Mouse (Mus musculus) forebrain, embryonic 13.5 days (tissue): ENCODE measurements around the gene Mut. TPM values are rescaled to one million over a fixed set of nuclear protein-coding genes. Genes with fewer than 3 reads are reported as not detected.
A peak's percentile ranks its signal among the peaks of the same experiment; 100 is the strongest.

ENCODE experiments used
- ATAC-seq: fragments of 200-750 bp; cut with Nextera tagmentation; 2 replicates; pipeline ENCODE4 v1.8.0; 2017
- H3K27ac ChIP-seq: fragments of 300-500 bp; sonication (generic); 2 replicates; pipeline ENCODE4 v1.5.1; 2015; ENCODE audit warnings: inconsistent platforms, mild to moderate bottlenecking, moderate library complexity
- H3K27me3 ChIP-seq: fragments of 300-500 bp; sonication (generic); 2 replicates; pipeline ENCODE4 v1.6.1; 2015; ENCODE audit warnings: mild to moderate bottlenecking, inconsistent platforms
- H3K36me3 ChIP-seq: fragments of 300-500 bp; sonication (generic); 2 replicates; pipeline ENCODE4 v1.6.1; 2015; ENCODE audit warnings: mild to moderate bottlenecking, inconsistent platforms; ENCODE audit not compliant: poor library complexity, severe bottlenecking
- H3K4me1 ChIP-seq: fragments of 300-500 bp; sonication (generic); 2 replicates; pipeline ENCODE4 v1.6.1; 2015; ENCODE audit warnings: inconsistent platforms
- H3K4me2 ChIP-seq: fragments of 300-500 bp; sonication (generic); 2 replicates; pipeline ENCODE4 v1.6.1; 2015; ENCODE audit warnings: inconsistent platforms, mild to moderate bottlenecking, moderate library complexity
- H3K4me3 ChIP-seq: fragments of 300-500 bp; sonication (generic); 2 replicates; pipeline ENCODE4 v1.5.1; 2015; ENCODE audit warnings: mild to moderate bottlenecking, inconsistent platforms
- H3K9ac ChIP-seq: fragments of 300-500 bp; sonication (generic); 2 replicates; pipeline ENCODE4 v1.6.1; 2015; ENCODE audit warnings: mild to moderate bottlenecking, inconsistent platforms
- H3K9me3 ChIP-seq: fragments of 300-500 bp; sonication (generic); replicated peaks from 2 replicates; pipeline ENCODE4 v1.6.1; 2016; ENCODE audit warnings: inconsistent platforms
- WGBS: fragments of 180-500 bp; shearing (Covaris S2); methylation state at CpG from one replicate; pipeline ENCODE4 v1.1.7; 2015; 5-methylcytosine and 5-hydroxymethylcytosine counted together
- polyA plus RNA-seq: library from polyadenylated mRNA; unstranded; fragments of >200 nt; fragmentation: Nextera tagmentation; extraction: Ambion mirVana; gene quantifications from 2 replicates; pipeline ENCODE4 v1.2.1, GENCODE M21; 2015

The Mut gene
- 19.1 and 23.3 TPM in 2 replicates for polyA plus RNA-seq

GRCm38 (mm10) chr17:40934420-40935231, at the start of gene Mut, which contains the start of gene Cenpq:
TSS of gene Mut (plus strand) at chr17:40934685.
TSS of gene Cenpq (minus strand) at chr17:40935047.
- H3K4me1 ChIP-seq = peaks cover 7% of the 10 kb centered on the region
- H3K9me3 ChIP-seq = no peaks in the 10 kb centered on the region
- H3K4me2 ChIP-seq = peak within 1 kb of the TSS; percentile 72
- peak within 1 kb of the TSS; percentile 66 for H3K4me3 ChIP-seq
- no peaks in the 10 kb centered on the region for H3K27me3 ChIP-seq
- peaks cover 11% of the 10 kb centered on the region; the same call in 1 of the 2 replicates for H3K36me3 ChIP-seq
- ATAC-seq = peak; percentile 100
- WGBS = under 1% methylated on average over 50 of the region's 50 CpGs
- H3K27ac ChIP-seq = peak within 1 kb of the TSS; percentile 88
- peak within 1 kb of the TSS; percentile 73 for H3K9ac ChIP-seq

- Histone ChIP-seq H3K27me3 (no peaks in the 10 kb centered on the region), H3K27ac (no peak overlapping the region), H3K4me1 (peaks cover 5% of the 10 kb centered on the region; the same call in 1 of the 2 replicates), H3K4me2 (no peak overlapping the region), H3K4me3 (no peak overlapping the region), H3K9ac (no peak overlapping the region), H3K36me3 (no peaks in the 10 kb centered on the region), H3K9me3 (no peaks in the 10 kb centered on the region)
- ATAC-seq = no peak
- WGBS = 82% methylated on average over 4 of the region's 4 CpGs
Observed at GRCm38 (mm10) chr17:40885155-40885554, 49.3 kb upstream of the Mut start.

- ATAC-seq = no peak
- 79% methylated on average over 4 of the region's 4 CpGs for WGBS
- Histone ChIP-seq H3K27ac (no peak overlapping the region), H3K27me3 (no peaks in the 10 kb centered on the region), H3K4me3 (no peak overlapping the region), H3K9me3 (no peaks in the 10 kb centered on the region), H3K4me2 (no peak overlapping the region), H3K36me3 (no peaks in the 10 kb centered on the region), H3K4me1 (no peaks in the 10 kb centered on the region), H3K9ac (no peak overlapping the region)
Observed at GRCm38 (mm10) chr17:40887849-40888536, 46.5 kb upstream of the Mut start.

GRCm38 (mm10) chr17:40896863-40897262, 37.6 kb upstream of the Mut start:
- Histone ChIP-seq H3K4me2 (no peak overlapping the region), H3K9me3 (no peaks in the 10 kb centered on the region), H3K4me3 (no peak overlapping the region), H3K36me3 (no peaks in the 10 kb centered on the region), H3K4me1 (no peaks in the 10 kb centered on the region), H3K27ac (no peak overlapping the region), H3K9ac (no peak overlapping the region), H3K27me3 (no peaks in the 10 kb centered on the region)
- WGBS = 80% methylated on average over 1 of the region's 1 CpGs
- ATAC-seq = no peak

- H3K36me3 ChIP-seq = no peaks in the 10 kb centered on the region
- H3K9me3 ChIP-seq = no peaks in the 10 kb centered on the region
- WGBS = 47% methylated on average over 4 of the region's 4 CpGs
- H3K27ac ChIP-seq = no peak overlapping the region
- H3K9ac ChIP-seq = no peak overlapping the region
- H3K27me3 ChIP-seq = no peaks in the 10 kb centered on the region
- H3K4me3 ChIP-seq = no peak overlapping the region
- ATAC-seq = no peak
- H3K4me1 ChIP-seq = no peaks in the 10 kb centered on the region
- no peak overlapping the region for H3K4me2 ChIP-seq
Observed at GRCm38 (mm10) chr17:40899783-40900363, 34.6 kb upstream of the Mut start.

- no peaks in the 10 kb centered on the region for H3K27me3 ChIP-seq
- no peaks in the 10 kb centered on the region for H3K4me1 ChIP-seq
- WGBS = 79% methylated on average over 4 of the region's 4 CpGs
- ATAC-seq = no peak
- no peaks in the 10 kb centered on the region for H3K9me3 ChIP-seq
- H3K36me3 ChIP-seq = no peaks in the 10 kb centered on the region
- H3K4me2 ChIP-seq = no peak overlapping the region
- no peak overlapping the region for H3K9ac ChIP-seq
- no peak overlapping the region for H3K27ac ChIP-seq
- H3K4me3 ChIP-seq = no peak overlapping the region
Observed at GRCm38 (mm10) chr17:40903345-40903744, 31.1 kb upstream of the Mut start.

GRCm38 (mm10) chr17:40904056-40904597, 30.4 kb upstream of the Mut start:
- WGBS = 8% methylated on average over 11 of the region's 11 CpGs
- no peak overlapping the region for H3K27ac ChIP-seq
- no peaks in the 10 kb centered on the region for H3K27me3 ChIP-seq
- peak overlapping the region; percentile 39; the same call in 1 of the 2 replicates for H3K4me2 ChIP-seq
- H3K9me3 ChIP-seq = no peaks in the 10 kb centered on the region
- no peaks in the 10 kb centered on the region for H3K4me1 ChIP-seq
- H3K4me3 ChIP-seq = no peak overlapping the region
- H3K36me3 ChIP-seq = no peaks in the 10 kb centered on the region
- ATAC-seq = peak; percentile 8; the same call in 1 of the 2 replicates
- H3K9ac ChIP-seq = no peak overlapping the region

GRCm38 (mm10) chr17:40904721-40905154, 29.7 kb upstream of the Mut start:
- H3K36me3 ChIP-seq = no peaks in the 10 kb centered on the region
- peak overlapping the region; percentile 39 for H3K4me2 ChIP-seq
- H3K4me3 ChIP-seq = no peak overlapping the region
- WGBS = 9% methylated on average over 13 of the region's 14 CpGs
- H3K9me3 ChIP-seq = no peaks in the 10 kb centered on the region
- H3K27me3 ChIP-seq = no peaks in the 10 kb centered on the region
- no peak for ATAC-seq
- no peaks in the 10 kb centered on the region for H3K4me1 ChIP-seq
- H3K9ac ChIP-seq = no peak overlapping the region
- H3K27ac ChIP-seq = no peak overlapping the region

GRCm38 (mm10) chr17:40914250-40914649, 20.2 kb upstream of the Mut start, which contains the start of gene Glyatl3:
TSS of gene Glyatl3 (minus strand) at chr17:40914350.
- Histone ChIP-seq H3K27ac (no peak within 1 kb of the TSS), H3K36me3 (no peaks in the 10 kb centered on the region), H3K27me3 (no peaks in the 10 kb centered on the region), H3K9me3 (no peaks in the 10 kb centered on the region), H3K9ac (no peak within 1 kb of the TSS), H3K4me3 (no peak within 1 kb of the TSS), H3K4me1 (no peaks in the 10 kb centered on the region), H3K4me2 (no peak within 1 kb of the TSS)
- no peak for ATAC-seq
- 92% methylated on average over 2 of the region's 2 CpGs for WGBS

- Histone ChIP-seq H3K4me3 (no peak overlapping the region), H3K4me1 (no peaks in the 10 kb centered on the region), H3K27me3 (no peaks in the 10 kb centered on the region), H3K9ac (no peak overlapping the region), H3K9me3 (no peaks in the 10 kb centered on the region), H3K27ac (no peak overlapping the region), H3K4me2 (no peak overlapping the region), H3K36me3 (no peaks in the 10 kb centered on the region)
- no peak for ATAC-seq
- WGBS = 98% methylated on average over 2 of the region's 2 CpGs
Observed at GRCm38 (mm10) chr17:40915499-40915898, 19.0 kb upstream of the Mut start.

- Histone ChIP-seq H3K27ac (no peak overlapping the region), H3K4me3 (peak overlapping the region; percentile 66), H3K4me2 (peak overlapping the region; percentile 72), H3K4me1 (peaks cover 7% of the 10 kb centered on the region), H3K27me3 (no peaks in the 10 kb centered on the region), H3K36me3 (peaks cover 13% of the 10 kb centered on the region), H3K9ac (peak overlapping the region; percentile 61), H3K9me3 (no peaks in the 10 kb centered on the region)
- WGBS = under 1% methylated on average over 14 of the region's 14 CpGs
- ATAC-seq = peak; percentile 55
Observed at GRCm38 (mm10) chr17:40933985-40934384, 500 bp upstream of the Mut start.

- WGBS = 91% methylated on average over 3 of the region's 3 CpGs
Observed at GRCm38 (mm10) chr17:40948518-40948917, 14.0 kb downstream of the Mut start.

More at GRCm38 (mm10) chr17:40948518-40948917, 14.0 kb downstream of the Mut start:
- H3K9ac ChIP-seq = no peak overlapping the region
- H3K4me2 ChIP-seq = no peak overlapping the region
- H3K4me3 ChIP-seq = no peak overlapping the region
- no peak for ATAC-seq
- no peaks in the 10 kb centered on the region for H3K9me3 ChIP-seq
- peaks cover 42% of the 10 kb centered on the region for H3K36me3 ChIP-seq
- H3K27me3 ChIP-seq = no peaks in the 10 kb centered on the region
- no peak overlapping the region for H3K27ac ChIP-seq
- H3K4me1 ChIP-seq = no peaks in the 10 kb centered on the region
